Mouse (Mus musculus): ENCODE measurements around the gene Gm36245.
"Not testable (repeated sequence)": the region's sequence is repeated elsewhere in the genome, so short reads cannot be mapped to it uniquely, and the experiment has no call there.

GRCm38 (mm10) chr15:77651143-77651542, 52.1 kb downstream of the Gm36245 start:
- not testable (repeated sequence) for TF ChIP-seq USF1 (IDR thresholded peaks at IDR 0.05; ENCODE audit: low read depth); CTCF (IDR thresholded peaks at IDR 0.05; ENCODE audit: control insufficient read depth, insufficient read depth, insufficient read length); MAX (IDR thresholded peaks at IDR 0.05); CEBPB (IDR thresholded peaks at IDR 0.05; ENCODE audit: low read depth); MYOG (IDR thresholded peaks at IDR 0.05; ENCODE audit: control insufficient read depth, extremely low read depth, insufficient read length)

Data from C2C12 (cell line).